Comparison of ENCODE assay signal across 10 mouse cellular contexts in the genomic region with DNA sequence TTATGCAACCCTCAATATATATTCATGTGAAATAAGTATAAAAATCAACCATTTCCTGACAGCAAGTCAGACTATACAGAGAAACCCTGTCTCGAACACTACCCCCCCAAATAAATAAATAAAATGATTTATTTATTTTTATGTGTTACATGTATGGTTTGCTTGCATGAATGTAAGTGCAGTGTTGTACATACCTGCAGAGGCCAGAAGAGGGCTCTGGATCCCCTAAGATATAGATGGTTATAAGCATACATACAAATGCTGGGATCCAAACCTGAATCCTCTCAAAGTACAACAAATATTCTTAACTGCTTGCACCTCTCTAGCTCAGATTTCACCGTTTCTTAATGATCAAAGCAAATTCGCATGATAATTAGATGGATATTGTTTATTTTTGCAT. TPM values are rescaled to one million over a fixed set of nuclear protein-coding genes. Genes with fewer than 3 reads are reported as not detected.
DNase-seq lines count a peak whose midpoint lies in the region; ATAC-seq and TF ChIP-seq lines count a peak whose summit lies in the region.
"Had no signal": no experiment of that assay in that cellular context is flagged by ENCODE, and none has a peak within 500 bp of the region (broad histone marks: within the 10 kb centered on the region; RNA-seq: fewer than 3 reads in every experiment).

No protein-coding gene starts in this region.

- 78% methylated on average over 3 of the region's 3 CpGs for WGBS in kidney, embryonic 15.5 days

- TF ChIP-seq CTCF in E14TG2a.4 (conservative IDR thresholded peaks at IDR 0.05; ENCODE audit: low read length): peak; percentile 36

- no peak for ATAC-seq in kidney, embryonic 15.5 days (replicated peaks; ENCODE audit: low FRiP score)
- peak; percentile 58 for ATAC-seq in megakaryocyte progenitor cell, adult 5-6 weeks (replicated peaks; ENCODE audit: poor library complexity)
- ATAC-seq in monocyte, adult 5-6 weeks (replicated peaks; ENCODE audit: insufficient number of reproducible peaks, low FRiP score, low TSS enrichment, poor library complexity, severe bottlenecking): no peak

- peak; percentile 4 to 17 for DNase-seq in kidney, adult 8-10 months
- DNase-seq in R1 (ENCODE audit: low read depth, low spot score): peak; percentile 36
- DNase-seq in embryo, embryonic 9.5 days (ENCODE audit: extremely low spot score): peak; percentile 12
- DNase-seq in ovary, adult 18-20 months (ENCODE audit: low spot score): no peak

- H3K27ac ChIP-seq in kidney, embryonic 15.5 days: no peak overlapping the region
- H3K27ac ChIP-seq: limb, embryonic 13.5 days had no signal

- H3K36me3 ChIP-seq in kidney, embryonic 15.5 days: peaks cover 48% of the 10 kb centered on the region
- H3K36me3 ChIP-seq in E14TG2a.4 (ENCODE audit: insufficient read depth, low read length): peaks cover 32% of the 10 kb centered on the region

- no peaks in the 10 kb centered on the region for H3K27me3 ChIP-seq in kidney, embryonic 15.5 days
- H3K27me3 ChIP-seq in E14TG2a.4 (ENCODE audit: insufficient read depth, low read length): no peaks in the 10 kb centered on the region
- H3K27me3 ChIP-seq: limb, embryonic 13.5 days had no signal

- H3K9me3 ChIP-seq in kidney, embryonic 15.5 days (replicated peaks): no peaks in the 10 kb centered on the region
- H3K9me3 ChIP-seq in E14TG2a.4 (ENCODE audit: low read length): no peaks in the 10 kb centered on the region
- H3K9me3 ChIP-seq: limb, embryonic 13.5 days had no signal

- no peaks in the 10 kb centered on the region for H3K4me1 ChIP-seq in kidney, embryonic 15.5 days
- peaks cover 18% of the 10 kb centered on the region for H3K4me1 ChIP-seq in E14TG2a.4 (replicated peaks; ENCODE audit: low read depth, low read length)
- H3K4me1 ChIP-seq: limb, embryonic 13.5 days had no signal

- H3K4me2 ChIP-seq in kidney, embryonic 15.5 days: no peak overlapping the region
- H3K4me2 ChIP-seq: limb, embryonic 13.5 days had no signal

- H3K9ac ChIP-seq in kidney, embryonic 15.5 days: no peak overlapping the region
- H3K9ac ChIP-seq: limb, embryonic 13.5 days had no signal

- H3K4me3 ChIP-seq in kidney, embryonic 15.5 days (replicated peaks): no peak overlapping the region
- H3K4me3 ChIP-seq in E14TG2a.4 (replicated peaks; ENCODE audit: low read length): no peak overlapping the region
- H3K4me3 ChIP-seq: erythroblast, embryonic 14.5 days; limb, embryonic 13.5 days had no signal

RNA-seq across cellular contexts. Expression of a gene that starts 51.5 kb away (rescaled TPM):
- polyA plus RNA-seq in kidney, embryonic 15.5 days (2015; fragmentation: Nextera tagmentation; extraction: Ambion mirVana): 1.0 and 1.6 TPM in 2 replicates
- total RNA-seq in megakaryocyte progenitor cell, adult 5-6 weeks (2015): not detected in 2 replicates
- 0.14 TPM in 1 of 2 replicates, not detected in the other for total RNA-seq in megakaryocyte progenitor cell, adult 5-6 weeks (2017)
- total RNA-seq in monocyte, adult 5-6 weeks (2017): 0.11 TPM in 1 of 3 replicates, not detected in the others
- polyA plus RNA-seq: erythroblast, embryonic 14.5 days had no signal

RNA-seq across cellular contexts. Expression of a gene that starts 55.0 kb away (rescaled TPM):
- 11.7 and 13.2 TPM in 2 replicates for polyA plus RNA-seq in kidney, embryonic 15.5 days (2015; fragmentation: Nextera tagmentation; extraction: Ambion mirVana)
- 12.8 and 13.0 TPM in 2 replicates for total RNA-seq in megakaryocyte progenitor cell, adult 5-6 weeks (2015)
- total RNA-seq in megakaryocyte progenitor cell, adult 5-6 weeks (2017): 4.7 and 8.7 TPM in 2 replicates
- 3.8 to 5.7 TPM (median 4.9 TPM) in 3 replicates for total RNA-seq in monocyte, adult 5-6 weeks (2017)

RNA-seq across cellular contexts. Expression of a gene that starts 58.6 kb away (rescaled TPM):
- 62.5 and 65.2 TPM in 2 replicates for polyA plus RNA-seq in kidney, embryonic 15.5 days (2015; fragmentation: Nextera tagmentation; extraction: Ambion mirVana)
- 52.4 and 58.5 TPM in 2 replicates for total RNA-seq in megakaryocyte progenitor cell, adult 5-6 weeks (2015)
- 51.3 and 67.6 TPM in 2 replicates for total RNA-seq in megakaryocyte progenitor cell, adult 5-6 weeks (2017)
- total RNA-seq in monocyte, adult 5-6 weeks (2017): 58.0 to 88.4 TPM (median 71.4 TPM) in 3 replicates
